Mouse (Mus musculus) olfactory bulb, adult 2 months (tissue): ENCODE results near the gene Ubc.
"Not testable (repeated sequence)": the region's sequence is repeated elsewhere in the genome, so short reads cannot be mapped to it uniquely, and the experiment has no call there.

Experiments used
- CTCF ChIP-seq: fragments of 200-500 bp; IDR thresholded peaks from 2 replicates; pipeline ENCODE4 v1.5.1; 2012; ENCODE audit warnings: low read depth, mild to moderate bottlenecking, low read length, moderate library complexity; ENCODE audit not compliant: insufficient read depth
- POLR2A ChIP-seq: fragments of 200-500 bp; IDR thresholded peaks from 2 replicates; pipeline ENCODE4 v1.6.1; 2012; ENCODE audit warnings: mild to moderate bottlenecking, low read depth, low read length, moderate library complexity; ENCODE audit not compliant: insufficient read depth

DNA sequence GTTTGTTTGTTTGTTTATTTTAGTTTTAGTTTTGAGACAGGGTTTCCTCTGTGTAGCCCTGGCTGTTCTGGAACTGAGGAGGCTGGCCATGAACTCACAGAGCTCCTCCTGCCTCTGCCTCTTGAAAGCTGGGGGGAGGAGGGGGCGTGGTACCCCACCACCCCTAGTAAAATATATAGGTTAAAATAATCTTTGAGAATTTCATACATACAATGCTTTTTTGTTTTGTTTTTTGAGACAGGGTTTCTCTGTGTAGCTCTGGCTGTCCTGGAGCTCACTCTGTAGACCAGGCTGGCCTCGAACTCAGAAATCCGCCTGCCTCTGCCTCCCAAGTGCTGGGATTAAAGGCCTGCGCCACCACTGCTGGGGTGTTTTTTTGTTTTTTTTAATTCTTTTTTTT lies 2.2 kb upstream of the Ubc start:
- not testable (repeated sequence) for TF ChIP-seq CTCF, POLR2A
